Mouse (Mus musculus): ENCODE results near the gene Rabgef1. TPM values are rescaled to one million over a fixed set of nuclear protein-coding genes. Genes with fewer than 3 reads are reported as not detected.

Rabgef1 gene
- total and polyA plus RNA-seq, 2 experiments from 2014 or later: 16.1 to 27.4 TPM

DNA sequence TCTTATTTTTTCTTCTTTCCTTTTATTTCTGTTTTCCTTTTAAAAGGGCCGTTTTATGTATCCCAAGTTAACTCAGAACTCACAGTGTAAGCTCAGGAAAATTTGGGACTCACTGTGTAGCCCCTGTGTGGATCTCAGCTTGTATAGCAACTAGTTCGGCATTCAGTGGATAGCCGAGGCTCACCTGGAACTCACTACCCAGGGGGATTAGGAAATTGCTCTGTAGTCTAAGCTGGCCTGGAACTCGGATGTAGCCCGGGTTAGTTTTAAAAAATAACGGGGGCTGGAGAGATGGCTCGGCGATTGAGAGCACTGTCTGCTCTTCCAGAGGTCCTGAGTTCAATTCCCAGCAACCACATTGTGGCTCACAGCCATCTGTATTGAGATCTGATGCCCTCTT lies 85.7 kb downstream of the Rabgef1 start:
- WGBS: 12% methylated on average over 8 of the region's 8 CpGs
- DNase-seq (ENCODE audit: low spot score) (peak; percentile 18), ATAC-seq (no peak)
- Histone ChIP-seq H3K9me3 (ENCODE audit: low read length) (no peaks in the 10 kb centered on the region), H3K9ac (replicated peaks; ENCODE audit: low read length) (peak overlapping the region; percentile 58), H3K4me1 (ENCODE audit: insufficient read depth, low read length) (peaks cover 3% of the 10 kb centered on the region; the same call in 1 of the 2 replicates), H3K4me3 (ENCODE audit: low read length) (peak overlapping the region; percentile 63), H3K27me3 (ENCODE audit: insufficient read depth, low read length) (no peaks in the 10 kb centered on the region), H3K36me3 (ENCODE audit: insufficient read depth, low read length) (peaks cover 8% of the 10 kb centered on the region), H3K27ac (peak overlapping the region; percentile 77), H3K4me2 (ENCODE audit: low read depth, low read length) (peak overlapping the region; percentile 67)
- TF ChIP-seq CTCF (IDR thresholded peaks at IDR 0.05; ENCODE audit: low read depth): no peak

DNA sequence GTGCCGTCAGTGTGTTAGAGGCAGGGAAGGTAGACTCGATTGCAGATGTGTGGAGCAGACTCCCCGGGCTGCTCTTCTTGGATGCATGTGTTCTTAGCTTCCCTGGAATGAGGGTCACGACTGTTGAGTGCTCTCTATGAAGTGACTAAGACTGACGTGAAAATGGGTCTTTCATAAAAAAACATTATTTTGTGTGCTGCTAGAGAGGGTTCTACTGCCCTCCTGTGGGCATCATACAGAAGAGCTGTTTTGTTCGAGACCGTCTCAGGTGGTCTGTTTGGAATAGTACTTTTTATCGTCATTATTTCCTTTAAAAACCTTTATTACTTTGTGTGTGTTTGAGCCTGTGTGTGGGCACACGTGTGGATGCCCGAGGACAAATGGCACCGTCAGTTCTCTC lies 91.9 kb downstream of the Rabgef1 start:
- ATAC-seq (0 out of 2 replicates have a peak, but pooled peaks have one; percentile 27), DNase-seq (ENCODE audit: low spot score) (peak; percentile 59)
- H3K4me1 ChIP-seq (ENCODE audit: insufficient read depth, low read length): no peaks in the 10 kb centered on the region
- WGBS: 72% methylated on average over 11 of the region's 11 CpGs
- no peak overlapping the region for H3K27ac ChIP-seq
- no peak overlapping the region for H3K9ac ChIP-seq (replicated peaks; ENCODE audit: low read length)
- H3K4me2 ChIP-seq (ENCODE audit: low read depth, low read length): no peak overlapping the region
- no peak overlapping the region for H3K4me3 ChIP-seq (ENCODE audit: low read length)
- peak; percentile 66 for TF ChIP-seq CTCF (IDR thresholded peaks at IDR 0.05; ENCODE audit: low read depth)
- H3K27me3 ChIP-seq (ENCODE audit: insufficient read depth, low read length): no peaks in the 10 kb centered on the region
- peaks cover 13% of the 10 kb centered on the region; the same call in 1 of the 2 replicates for H3K36me3 ChIP-seq (ENCODE audit: insufficient read depth, low read length)
- H3K9me3 ChIP-seq (ENCODE audit: low read length): no peaks in the 10 kb centered on the region

Other genes starting within 250 kb of the Rabgef1 start
- gene Vkorc1l1, start 229.8 kb upstream of the Rabgef1 start, total RNA-seq (2014; rRNA removed): 73.0 and 73.3 TPM in 2 replicates
- 22.3 and 23.0 TPM in 2 replicates for gene Vkorc1l1, start 229.8 kb upstream of the Rabgef1 start, polyA plus RNA-seq (2015; fragmentation: Nextera tagmentation; extraction: Ambion mirVana)
- 26.2 and 27.4 TPM in 2 replicates for gene Gusb, start 168.7 kb upstream of the Rabgef1 start, total RNA-seq (2014; rRNA removed)
- gene Gusb, start 168.7 kb upstream of the Rabgef1 start, polyA plus RNA-seq (2015; fragmentation: Nextera tagmentation; extraction: Ambion mirVana): 44.7 and 47.0 TPM in 2 replicates
- 24.9 and 31.4 TPM in 2 replicates for gene Asl, start 142.6 kb upstream of the Rabgef1 start, total RNA-seq (2014; rRNA removed)
- gene Asl, start 142.6 kb upstream of the Rabgef1 start, polyA plus RNA-seq (2015; fragmentation: Nextera tagmentation; extraction: Ambion mirVana): 43.2 and 52.3 TPM in 2 replicates
- 34.4 and 39.8 TPM in 2 replicates for gene Crcp, start 142.5 kb upstream of the Rabgef1 start, total RNA-seq (2014; rRNA removed)
- 73.7 and 83.0 TPM in 2 replicates for gene Crcp, start 142.5 kb upstream of the Rabgef1 start, polyA plus RNA-seq (2015; fragmentation: Nextera tagmentation; extraction: Ambion mirVana)
- 35.6 and 38.1 TPM in 2 replicates for gene Tpst1, start 98.5 kb upstream of the Rabgef1 start, total RNA-seq (2014; rRNA removed)
- 46.7 and 48.7 TPM in 2 replicates for gene Tpst1, start 98.5 kb upstream of the Rabgef1 start, polyA plus RNA-seq (2015; fragmentation: Nextera tagmentation; extraction: Ambion mirVana)
- 20.8 and 31.7 TPM in 2 replicates for gene Kctd7, start 26.9 kb upstream of the Rabgef1 start, total RNA-seq (2014; rRNA removed)
- 10.9 and 11.2 TPM in 2 replicates for gene Kctd7, start 26.9 kb upstream of the Rabgef1 start, polyA plus RNA-seq (2015; fragmentation: Nextera tagmentation; extraction: Ambion mirVana)
- 37.1 and 51.2 TPM in 2 replicates for gene Tmem248, start 45.3 kb downstream of the Rabgef1 start, total RNA-seq (2014; rRNA removed)
- gene Tmem248, start 45.3 kb downstream of the Rabgef1 start, polyA plus RNA-seq (2015; fragmentation: Nextera tagmentation; extraction: Ambion mirVana): 26.5 and 30.5 TPM in 2 replicates
- 14.9 and 21.5 TPM in 2 replicates for gene Sbds, start 83.7 kb downstream of the Rabgef1 start, total RNA-seq (2014; rRNA removed)
- gene Sbds, start 83.7 kb downstream of the Rabgef1 start, polyA plus RNA-seq (2015; fragmentation: Nextera tagmentation; extraction: Ambion mirVana): 52.3 and 57.2 TPM in 2 replicates
- 20.5 and 22.7 TPM in 2 replicates for gene Tyw1, start 83.8 kb downstream of the Rabgef1 start, total RNA-seq (2014; rRNA removed)
- gene Tyw1, start 83.8 kb downstream of the Rabgef1 start, polyA plus RNA-seq (2015; fragmentation: Nextera tagmentation; extraction: Ambion mirVana): 17.6 and 18.1 TPM in 2 replicates
- gene Caln1, start 197.7 kb downstream of the Rabgef1 start, total RNA-seq (2014; rRNA removed): 52.0 and 55.9 TPM in 2 replicates
- gene Caln1, start 197.7 kb downstream of the Rabgef1 start, polyA plus RNA-seq (2015; fragmentation: Nextera tagmentation; extraction: Ambion mirVana): 55.0 and 55.4 TPM in 2 replicates
- not detected in 2 replicates for gene A330070K13Rik, start 212.8 kb downstream of the Rabgef1 start, total RNA-seq (2014; rRNA removed)
- gene A330070K13Rik, start 212.8 kb downstream of the Rabgef1 start, polyA plus RNA-seq (2015; fragmentation: Nextera tagmentation; extraction: Ambion mirVana): 0.73 TPM in 1 of 2 replicates, not detected in the other

Data from hindbrain, postnatal 0 days (tissue).